In the genomic region with DNA sequence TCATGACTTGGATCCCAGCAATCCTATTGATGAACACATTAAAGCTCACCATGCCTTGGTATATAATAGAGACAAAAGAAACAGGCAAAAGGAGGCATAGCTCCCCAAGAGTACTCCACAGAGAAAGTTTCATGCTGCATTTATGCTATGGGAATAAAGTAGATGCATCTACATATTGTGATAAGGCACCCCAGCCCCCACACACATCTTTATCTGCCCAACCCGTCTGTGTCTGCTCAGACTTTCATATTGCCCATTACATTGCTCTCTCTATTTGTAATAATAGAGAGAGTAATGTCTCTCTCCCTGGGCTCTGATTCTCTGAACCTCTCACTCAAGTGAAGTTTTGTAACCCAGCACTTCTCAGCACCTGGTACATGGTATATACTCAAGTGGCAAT, we compare ENCODE assay signal across 22 mouse cellular contexts.
DNase-seq lines count a peak whose midpoint lies in the region; ATAC-seq and TF ChIP-seq lines count a peak whose summit lies in the region.
"Had no signal": no experiment of that assay in that cellular context is flagged by ENCODE, and none has a peak within 500 bp of the region (broad histone marks: within the 10 kb centered on the region; RNA-seq: fewer than 3 reads in every experiment).

No protein-coding gene starts in this region.

- no peak overlapping the region for H3K4me2 ChIP-seq in liver, postnatal 0 days (ENCODE audit: low read depth, low read length)
- 0 out of 2 replicates have a peak overlapping the region, but pooled peaks have one; percentile 3 for H3K4me2 ChIP-seq in liver, embryonic 13.5 days
- H3K4me2 ChIP-seq in heart, embryonic 11.5 days = no peak overlapping the region
- H3K4me2 ChIP-seq: heart, embryonic 13.5 days; hindbrain, embryonic 15.5 days had no signal

- no peak for TF ChIP-seq EP300 in liver, postnatal 0 days (IDR thresholded peaks at IDR 0.05; ENCODE audit: low read depth)

- no peak for TF ChIP-seq CTCF in liver, postnatal 0 days (IDR thresholded peaks at IDR 0.05; ENCODE audit: low read depth)

- no peaks in the 10 kb centered on the region for H3K27me3 ChIP-seq in liver, postnatal 0 days (ENCODE audit: insufficient read depth, low read length)
- H3K27me3 ChIP-seq in liver, embryonic 13.5 days = no peaks in the 10 kb centered on the region
- H3K27me3 ChIP-seq in heart, embryonic 11.5 days (ENCODE audit: control insufficient read depth, insufficient read depth, low read length) = no peaks in the 10 kb centered on the region
- H3K27me3 ChIP-seq: heart, embryonic 13.5 days; hindbrain, embryonic 15.5 days had no signal

- DNase-seq in liver = peak; percentile 9
- no peak for DNase-seq in liver, postnatal 0 days
- DNase-seq in liver, embryonic 13.5 days = peak; percentile 26
- DNase-seq in T-cell, adult 2 months (ENCODE audit: low spot score) = no peak
- no peak for DNase-seq in spleen, postnatal 10 days (ENCODE audit: low spot score in 2 of 2)
- DNase-seq: adrenal gland, postnatal 14 days; B cell, adult 2 months; cerebellum, adult 2 months; cerebellum, postnatal 10 days; gastrocnemius, adult 2 months; gastrocnemius, postnatal 25 days; heart, postnatal 36 days had no signal

- WGBS in liver, postnatal 0 days (ENCODE audit: insufficient replicate concordance) = 79% methylated on average over 1 of the region's 1 CpGs
- 18% methylated on average over 1 of the region's 1 CpGs for WGBS in liver, embryonic 13.5 days (ENCODE audit: insufficient replicate concordance)
- 52% methylated on average over 1 of the region's 1 CpGs for whole genome bisulfite sequencing in heart, embryonic 11.5 days (ENCODE audit: insufficient replicate concordance)

- H3K9me3 ChIP-seq in liver, postnatal 0 days (ENCODE audit: low read length) = no peaks in the 10 kb centered on the region
- no peaks in the 10 kb centered on the region for H3K9me3 ChIP-seq in liver, embryonic 13.5 days (replicated peaks)
- no peaks in the 10 kb centered on the region for H3K9me3 ChIP-seq in heart, embryonic 11.5 days (replicated peaks; ENCODE audit: control insufficient read depth, low read length)
- H3K9me3 ChIP-seq: embryonic facial prominence, embryonic 10.5 days; forebrain, embryonic 10.5 days; G1E; heart, embryonic 13.5 days; hindbrain, embryonic 15.5 days had no signal

- no peak for ATAC-seq in liver, postnatal 0 days
- peak; percentile 89 for ATAC-seq in liver, embryonic 13.5 days (ENCODE audit: low read depth)
- peak; percentile 60 for ATAC-seq in megakaryocyte progenitor cell, adult 5-6 weeks (replicated peaks; ENCODE audit: poor library complexity)
- ATAC-seq in heart, embryonic 11.5 days (replicated peaks; ENCODE audit: insufficient number of reproducible peaks, low FRiP score, low TSS enrichment) = no peak
- ATAC-seq: activated CD4-positive, CD25-positive, alpha-beta regulatory T cell, adult 4 months; CD4-positive, CD25-positive, alpha-beta regulatory T cell, adult 4 months; forebrain, embryonic 14.5 days had no signal

- H3K36me3 ChIP-seq in liver, postnatal 0 days (replicated peaks; ENCODE audit: insufficient read depth, low read length) = no peaks in the 10 kb centered on the region
- no peaks in the 10 kb centered on the region for H3K36me3 ChIP-seq in liver, embryonic 13.5 days
- H3K36me3 ChIP-seq in heart, embryonic 11.5 days (ENCODE audit: control insufficient read depth, insufficient read depth, low read length) = no peaks in the 10 kb centered on the region
- H3K36me3 ChIP-seq: embryonic facial prominence, embryonic 10.5 days; forebrain, embryonic 10.5 days; G1E; heart, embryonic 13.5 days; hindbrain, embryonic 15.5 days had no signal

- H3K9ac ChIP-seq in liver, postnatal 0 days (replicated peaks) = no peak overlapping the region
- no peak overlapping the region for H3K9ac ChIP-seq in liver, embryonic 13.5 days
- H3K9ac ChIP-seq in heart, embryonic 11.5 days (ENCODE audit: low read depth, low read length) = no peak overlapping the region
- H3K9ac ChIP-seq: heart, embryonic 13.5 days; hindbrain, embryonic 15.5 days had no signal

- no peak overlapping the region for H3K4me3 ChIP-seq in liver, postnatal 0 days (ENCODE audit: low read depth, low read length)
- no peak overlapping the region for H3K4me3 ChIP-seq in liver, embryonic 13.5 days (replicated peaks)
- no peak overlapping the region for H3K4me3 ChIP-seq in heart, embryonic 11.5 days (ENCODE audit: low read depth, low read length)
- H3K4me3 ChIP-seq: embryonic facial prominence, embryonic 10.5 days; forebrain, embryonic 10.5 days; gastrocnemius, adult 2 months; heart, embryonic 13.5 days; hindbrain, embryonic 15.5 days had no signal

- H3K4me1 ChIP-seq in liver, postnatal 0 days (ENCODE audit: insufficient read depth) = no peaks in the 10 kb centered on the region
- H3K4me1 ChIP-seq in liver, embryonic 13.5 days (replicated peaks) = peaks cover 19% of the 10 kb centered on the region
- H3K4me1 ChIP-seq in heart, embryonic 11.5 days (ENCODE audit: control insufficient read depth, insufficient read depth, low read length) = no peaks in the 10 kb centered on the region
- H3K4me1 ChIP-seq: embryonic facial prominence, embryonic 10.5 days; forebrain, embryonic 10.5 days; hindbrain, embryonic 15.5 days had no signal

- no peak overlapping the region for H3K27ac ChIP-seq in liver, postnatal 0 days (ENCODE audit: low read depth)
- H3K27ac ChIP-seq in liver, embryonic 13.5 days = no peak overlapping the region
- H3K27ac ChIP-seq in heart, embryonic 11.5 days (ENCODE audit: low read depth, low read length) = no peak overlapping the region
- H3K27ac ChIP-seq: embryonic facial prominence, embryonic 10.5 days; forebrain, embryonic 10.5 days; gastrocnemius, adult 2 months; heart, embryonic 13.5 days; hindbrain, embryonic 15.5 days had no signal

Comparison
In these comparisons a context has a peak if more than half of its experiments do, and no peak if none do; other contexts are left out.
1. DNase-seq: peak in liver (single experiment) and liver, embryonic 13.5 days (single experiment); none in liver, postnatal 0 days (single experiment), T-cell, adult 2 months (single experiment) and spleen, postnatal 10 days (0 of 2).
2. ATAC-seq: peak in liver, embryonic 13.5 days (single experiment) and megakaryocyte progenitor cell, adult 5-6 weeks (single experiment); none in liver, postnatal 0 days (single experiment) and heart, embryonic 11.5 days (single experiment).